ENCODE assay signal across 17 mouse cellular contexts in genomic region chr9:43305882-43306281, GRCm38 (mm10). TPM values are rescaled to one million over a fixed set of nuclear protein-coding genes. Genes with fewer than 3 reads are reported as not detected.
DNase-seq lines count a peak whose midpoint lies in the region; ATAC-seq lines count a peak whose summit lies in the region.
"Had no signal": no experiment of that assay in that cellular context is flagged by ENCODE, and none has a peak within 500 bp of the region (broad histone marks: within the 10 kb centered on the region; RNA-seq: fewer than 3 reads in every experiment).

No protein-coding gene starts in this region.

- peaks cover 8% of the 10 kb centered on the region for H3K27me3 ChIP-seq in kidney, embryonic 15.5 days
- H3K27me3 ChIP-seq in intestine, embryonic 16.5 days (replicated peaks; ENCODE audit: control insufficient read depth, insufficient read depth, low read length), result no peaks in the 10 kb centered on the region
- H3K27me3 ChIP-seq: liver, embryonic 15.5 days had no signal

- no peak for DNase-seq in kidney, adult 8-10 months
- peak; percentile 53 for DNase-seq in 416B (ENCODE audit: low read depth)
- DNase-seq in adipocyte (ENCODE audit: low spot score), result no peak
- DNase-seq in ovary, postnatal 10 days (ENCODE audit: low spot score), result no peak
- DNase-seq in thymus, postnatal 0 days (ENCODE audit: low spot score), result no peak
- DNase-seq: adrenal gland, adult 2 months; cerebellum, adult 2 months; gastrocnemius, postnatal 14 days; heart, postnatal 36 days; right cerebral cortex, postnatal 25 days had no signal

- no peaks in the 10 kb centered on the region for H3K36me3 ChIP-seq in kidney, embryonic 15.5 days
- no peaks in the 10 kb centered on the region for H3K36me3 ChIP-seq in intestine, embryonic 16.5 days (ENCODE audit: control insufficient read depth, insufficient read depth, low read length)
- no peaks in the 10 kb centered on the region for H3K36me3 ChIP-seq in macrophage (ENCODE audit: inconsistent target)
- H3K36me3 ChIP-seq: limb, embryonic 12.5 days; liver, embryonic 15.5 days; midbrain, embryonic 12.5 days had no signal

- H3K4me3 ChIP-seq in kidney, embryonic 15.5 days (replicated peaks), result no peak overlapping the region
- no peak overlapping the region for H3K4me3 ChIP-seq in intestine, embryonic 16.5 days (ENCODE audit: low read length)
- H3K4me3 ChIP-seq in macrophage (ENCODE audit: inconsistent target), result no peak overlapping the region
- H3K4me3 ChIP-seq: limb, embryonic 12.5 days; liver, embryonic 15.5 days; midbrain, embryonic 12.5 days had no signal

- ATAC-seq in kidney, embryonic 15.5 days (replicated peaks; ENCODE audit: low FRiP score), result 0 out of 2 replicates have a peak, but pooled peaks have one; percentile 29
- ATAC-seq in intestine, embryonic 16.5 days, result peak; percentile 63

- 29% methylated on average over 6 of the region's 6 CpGs for WGBS in kidney, embryonic 15.5 days
- 33% methylated on average over 6 of the region's 6 CpGs for WGBS in intestine, embryonic 16.5 days
- WGBS in macrophage (ENCODE audit: missing documents), result 19% methylated on average over 6 of the region's 6 CpGs

- no peak overlapping the region for H3K4me2 ChIP-seq in kidney, embryonic 15.5 days
- H3K4me2 ChIP-seq in intestine, embryonic 16.5 days (ENCODE audit: low read depth, low read length), result no peak overlapping the region
- H3K4me2 ChIP-seq: heart, embryonic 11.5 days; limb, embryonic 12.5 days; liver, embryonic 15.5 days; midbrain, embryonic 12.5 days had no signal

- no peak overlapping the region for H3K9ac ChIP-seq in kidney, embryonic 15.5 days
- H3K9ac ChIP-seq in intestine, embryonic 16.5 days (ENCODE audit: low read depth, low read length), result no peak overlapping the region
- H3K9ac ChIP-seq: limb, embryonic 12.5 days; liver, embryonic 15.5 days; midbrain, embryonic 12.5 days had no signal

- peaks cover 18% of the 10 kb centered on the region for H3K4me1 ChIP-seq in kidney, embryonic 15.5 days
- peaks cover 5% of the 10 kb centered on the region; the same call in 1 of the 2 replicates for H3K4me1 ChIP-seq in intestine, embryonic 16.5 days (ENCODE audit: control insufficient read depth, insufficient read depth, low read length)
- H3K4me1 ChIP-seq: limb, embryonic 12.5 days; liver, embryonic 15.5 days; midbrain, embryonic 12.5 days had no signal

- H3K27ac ChIP-seq in kidney, embryonic 15.5 days, result no peak overlapping the region
- no peak overlapping the region for H3K27ac ChIP-seq in intestine, embryonic 16.5 days (ENCODE audit: low read length)
- peak overlapping the region; percentile 24; the same call in 1 of the 2 replicates for H3K27ac ChIP-seq in macrophage
- H3K27ac ChIP-seq: limb, embryonic 12.5 days; liver, embryonic 15.5 days; midbrain, embryonic 12.5 days had no signal

- no peaks in the 10 kb centered on the region for H3K9me3 ChIP-seq in kidney, embryonic 15.5 days (replicated peaks)
- H3K9me3 ChIP-seq in intestine, embryonic 16.5 days (ENCODE audit: control insufficient read depth, low read length), result no peaks in the 10 kb centered on the region
- H3K9me3 ChIP-seq: limb, embryonic 12.5 days; liver, embryonic 15.5 days; midbrain, embryonic 12.5 days had no signal

- H3K79me2 ChIP-seq in macrophage (ENCODE audit: inconsistent target), result no peaks in the 10 kb centered on the region

RNA-seq across cellular contexts. Expression of gene Trim29, which starts 4.8 kb away (rescaled TPM):
- polyA plus RNA-seq in kidney, embryonic 15.5 days (2015; fragmentation: Nextera tagmentation; extraction: Ambion mirVana), result 1.3 and 1.4 TPM in 2 replicates
- 0.87 and 1.0 TPM in 2 replicates for polyA plus RNA-seq in intestine, embryonic 16.5 days (2015; fragmentation: Nextera tagmentation; extraction: Ambion mirVana)
- 1 to 10 TPM in 1 of 26 experiments, under 1 TPM in 8, not detected in 17; 0.29 to 3.3 (median 0.38) TPM for total RNA-seq in macrophage (2018; cell fraction: chromatin; rRNA removed)
- under 1 TPM in 21 of 26 experiments, not detected in 5; 0.03 to 0.18 (median 0.08) TPM for total RNA-seq in macrophage (2018; cell fraction: cytosol; rRNA removed)
- total RNA-seq in macrophage (2018; cell fraction: nucleus; rRNA removed), result under 1 TPM in 9 of 26 experiments, not detected in 17; 0.22 to 0.50 (median 0.34) TPM
- polyA plus RNA-seq in macrophage (2018), result 0.13 to 0.22 TPM in 2 of 3 replicates, not detected in the other
- 54.0 and 60.0 TPM in 2 replicates for polyA plus RNA-seq in thymus, postnatal 0 days (2015; fragmentation: Nextera tagmentation; extraction: Ambion mirVana)

Comparison
In these comparisons a context has a peak if more than half of its experiments do, and no peak if none do; other contexts are left out.
1. RNA of gene Trim29, which starts 4.8 kb away (polyA plus RNA-seq): 54.0 to 60.0 TPM in thymus, postnatal 0 days; 1.3 to 1.4 TPM in kidney, embryonic 15.5 days, 0.87 to 1.0 TPM in intestine, embryonic 16.5 days and 0.13 to 0.22 TPM in macrophage; every median in the first group is over 10 times any median in the second.